Mouse (Mus musculus) MEL-GATA-1-ER (cell line): ENCODE data around the gene Tbc1d7.

Experiments
- DNase-seq: peaks from one replicate; pipeline ENCODE4 v3.0.0-alpha.2; 2012; ENCODE audit warnings: low read depth; ENCODE audit errors: extremely low read depth

Gene Tbc1d7

GRCm38 (mm10) chr13:43134468-43134867, 36.8 kb downstream of the Tbc1d7 start:
- peak; percentile 37 for DNase-seq

DNA sequence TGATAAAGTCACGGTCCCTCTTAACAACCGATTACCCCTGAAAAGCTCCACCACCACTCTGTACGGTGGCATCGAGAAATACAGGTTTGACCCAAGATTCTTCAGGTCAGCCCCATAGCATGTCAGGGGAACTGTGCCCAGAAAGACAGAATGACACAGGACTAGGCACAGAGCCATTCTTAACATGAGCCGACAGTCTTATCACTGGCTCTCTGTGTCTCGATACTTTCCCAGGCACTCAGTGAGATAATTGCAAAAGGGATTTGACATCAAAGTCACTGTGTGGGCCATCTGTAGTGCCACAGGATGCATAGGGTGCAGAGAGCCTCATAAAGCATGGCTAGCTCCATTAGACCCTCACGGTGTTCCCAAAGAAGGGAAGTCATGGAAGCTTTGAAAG, 37.9 kb downstream of the Tbc1d7 start:
- DNase-seq, result no peak

GRCm38 (mm10) chr13:43132859-43133258, 38.4 kb downstream of the Tbc1d7 start:
- DNase-seq, result no peak

- DNase-seq, result no peak
Measured at GRCm38 (mm10) chr13:43131741-43132191, 39.5 kb downstream of the Tbc1d7 start.

- DNase-seq, result no peak
Measured at GRCm38 (mm10) chr13:43130161-43130560, 41.1 kb downstream of the Tbc1d7 start.

DNA sequence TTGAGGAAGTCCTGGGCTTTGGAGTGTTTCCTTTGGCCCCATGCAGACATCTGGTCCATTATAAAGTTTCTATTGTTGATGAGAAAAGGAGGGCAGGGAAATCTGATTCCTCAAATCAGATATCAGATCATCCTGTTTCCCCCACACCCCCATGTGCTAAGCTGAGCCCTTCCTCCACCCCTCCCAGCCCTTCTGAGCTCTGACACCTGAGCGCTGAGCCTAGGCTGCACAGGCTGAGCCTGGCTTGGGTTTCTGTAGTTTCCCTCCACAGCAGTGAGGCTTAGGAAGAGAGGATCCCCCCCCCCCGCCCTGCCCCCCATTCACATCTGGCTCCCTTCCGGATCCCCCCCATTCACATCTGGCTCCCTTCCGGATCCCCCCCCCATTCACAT, 46.6 kb downstream of the Tbc1d7 start:
- DNase-seq, result no peak

DNA sequence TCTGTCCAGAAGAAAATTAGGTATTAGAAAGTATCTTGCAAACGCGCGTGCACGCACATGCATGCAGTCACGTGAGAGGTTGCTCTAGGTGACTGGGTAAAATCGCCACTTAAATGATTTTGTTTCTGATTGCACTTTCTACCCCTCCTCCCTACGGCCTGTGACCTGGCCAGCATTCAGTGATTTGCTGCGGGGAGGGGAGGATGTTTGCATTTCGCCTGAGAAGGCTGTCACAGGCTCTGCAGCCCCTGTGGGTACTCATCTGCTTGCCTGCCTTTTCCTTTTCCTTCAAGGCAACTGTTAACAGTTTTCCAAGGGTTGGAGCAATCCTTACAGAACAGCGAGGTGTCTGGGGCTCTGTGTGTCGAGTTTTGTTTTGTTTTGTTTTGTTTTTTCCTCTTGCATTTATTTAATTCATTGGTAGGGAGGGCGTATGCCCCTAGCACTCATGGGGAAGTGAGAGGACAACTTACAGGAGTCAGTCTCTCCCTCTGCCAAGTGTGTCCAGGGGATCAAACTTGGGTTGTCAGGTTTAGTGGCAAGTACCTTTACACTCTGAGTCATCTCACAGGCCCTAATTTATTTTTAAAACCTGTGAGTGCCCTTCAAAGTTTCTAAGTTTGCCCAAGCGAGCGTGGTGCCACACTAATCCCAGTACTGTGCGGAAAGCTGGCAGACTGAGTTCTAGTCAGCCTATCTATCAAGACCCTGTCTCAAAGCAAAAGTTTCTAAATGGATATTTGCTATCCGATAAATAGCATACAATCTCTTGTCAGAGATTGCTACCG, 47.2 kb downstream of the Tbc1d7 start:
- no peak for DNase-seq

DNA sequence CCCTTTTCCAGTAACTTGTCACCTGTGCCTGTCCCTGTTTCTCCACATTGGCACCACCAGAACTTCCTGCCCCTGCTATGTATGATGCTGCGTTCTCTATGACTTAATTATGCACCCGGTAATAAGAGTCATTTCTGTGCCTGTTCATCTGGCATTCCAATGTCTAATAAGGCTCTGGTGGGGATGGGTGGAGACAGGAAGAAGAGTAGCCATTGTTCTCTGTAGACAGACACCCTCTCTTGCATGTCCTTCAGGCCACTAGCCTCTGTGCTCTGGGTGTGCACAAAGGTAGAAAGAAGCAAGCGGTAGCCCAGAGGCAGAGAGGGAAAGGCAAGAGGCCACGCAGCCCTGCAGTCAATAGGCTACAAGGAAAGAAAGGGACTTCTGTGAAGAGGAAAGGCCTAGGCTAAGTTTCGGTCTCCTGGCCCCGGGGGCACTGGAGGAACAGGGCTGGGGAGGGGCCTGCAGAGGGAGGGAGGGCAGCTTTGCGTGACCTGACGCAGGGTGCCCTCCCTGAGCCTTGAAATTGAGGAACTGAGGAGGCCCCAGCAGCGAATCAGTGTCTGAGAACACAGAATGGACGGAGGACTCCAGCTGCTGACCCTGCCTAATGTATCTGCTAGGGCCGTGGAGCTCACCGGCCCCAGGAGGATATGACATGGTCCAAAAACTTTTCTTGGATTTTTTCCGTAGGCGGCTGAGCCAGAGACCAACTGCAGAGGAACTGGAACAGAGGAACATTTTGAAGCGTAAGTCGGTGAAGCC, 48.8 kb downstream of the Tbc1d7 start:
- no peak for DNase-seq

DNA sequence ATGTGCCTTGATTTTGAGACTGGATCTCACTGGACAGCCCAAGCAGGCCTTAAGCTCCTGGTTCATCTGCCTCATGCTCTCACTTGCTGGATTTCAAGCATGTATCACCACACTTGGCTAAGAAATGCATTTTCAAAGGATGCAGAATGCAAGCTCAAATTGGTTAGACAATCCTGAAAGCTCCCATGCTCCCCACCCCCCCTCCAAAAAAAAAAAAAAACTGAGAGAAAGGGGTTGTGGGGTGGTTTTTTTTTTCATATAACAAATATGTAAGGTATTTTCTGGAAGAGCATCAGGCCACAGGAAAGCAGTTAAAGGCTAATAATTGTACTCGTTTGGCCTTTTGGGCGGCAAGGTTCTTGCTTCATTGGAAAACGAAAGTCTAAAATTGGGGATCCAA, 58.2 kb downstream of the Tbc1d7 start:
- DNase-seq, result no peak

DNA sequence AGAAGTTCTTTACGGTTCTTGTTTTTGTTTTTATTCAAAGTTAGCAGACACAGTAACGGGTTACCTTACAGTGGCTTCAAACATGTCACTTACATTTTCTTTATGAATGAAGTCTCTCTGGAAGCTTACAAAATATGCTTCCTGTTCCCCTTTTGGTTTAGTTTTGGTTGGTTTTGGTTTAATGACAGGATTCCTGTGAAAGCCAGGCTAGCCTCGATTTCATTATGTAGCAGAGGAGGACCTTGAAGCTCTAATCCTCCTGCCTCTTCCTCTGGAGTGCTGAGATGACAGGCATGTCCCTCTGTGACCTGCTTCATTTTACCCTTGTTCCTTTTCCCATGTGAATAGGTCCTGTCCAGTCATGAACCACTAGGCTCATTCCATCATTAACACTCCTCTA, 58.6 kb downstream of the Tbc1d7 start:
- DNase-seq, result no peak

DNA sequence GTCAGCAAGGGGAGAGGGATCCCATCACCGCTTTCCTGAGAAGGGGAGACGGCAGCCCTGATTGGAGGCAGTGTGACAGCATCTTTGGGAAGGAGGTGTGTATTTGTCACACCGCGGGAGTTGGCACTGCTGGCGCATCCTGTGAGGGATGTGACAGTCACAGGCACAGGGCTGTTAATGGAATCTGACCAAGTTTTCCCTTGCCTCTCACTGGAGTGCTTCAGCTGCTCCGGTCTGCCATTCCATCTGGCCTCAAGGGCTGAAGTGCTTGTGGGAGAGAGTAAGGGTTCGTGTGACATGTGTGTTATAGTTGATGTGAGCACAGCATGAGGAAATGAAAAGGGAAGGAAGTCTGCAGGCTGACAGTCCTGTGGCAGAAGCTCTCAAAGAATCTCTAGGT, 59.0 kb downstream of the Tbc1d7 start:
- no peak for DNase-seq

DNA sequence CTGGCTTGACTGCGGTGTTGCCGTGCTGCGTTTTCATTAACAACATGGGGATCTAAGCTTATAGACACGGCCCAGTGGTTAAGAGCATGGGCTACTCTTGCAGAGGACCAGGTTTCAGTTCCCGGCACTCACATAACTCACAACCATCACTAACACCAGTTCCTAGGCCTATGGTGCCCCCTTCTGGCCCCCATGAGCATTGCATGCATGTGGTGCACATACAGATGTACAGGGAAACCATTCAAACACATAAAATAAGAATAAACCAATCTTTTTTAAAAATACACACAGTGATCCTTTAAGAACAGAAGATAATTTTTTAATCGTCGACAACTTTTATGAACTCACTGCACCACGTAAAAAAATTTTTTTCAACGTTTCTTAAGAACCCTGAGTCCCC, 66.8 kb downstream of the Tbc1d7 start:
- DNase-seq, result no peak

DNA sequence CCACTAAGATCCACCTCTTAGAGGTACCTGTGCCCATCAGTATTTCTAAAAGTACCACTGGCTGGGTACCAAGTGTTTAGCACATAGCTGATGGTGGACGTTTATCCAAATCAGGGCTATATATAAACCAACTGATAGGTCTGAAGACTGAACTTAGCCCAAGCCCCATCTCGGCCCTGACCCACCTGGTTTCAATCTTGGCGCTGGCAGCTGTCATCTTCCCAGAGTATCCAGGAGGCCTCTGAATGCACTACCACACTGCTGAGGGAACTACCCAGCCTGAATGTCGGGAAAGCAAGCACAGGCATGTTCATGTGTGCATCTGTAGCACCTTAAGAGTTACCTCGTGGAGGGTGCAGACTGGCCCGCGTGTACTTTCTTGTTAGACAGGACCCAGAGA, 68.4 kb downstream of the Tbc1d7 start:
- no peak for DNase-seq
